Mouse (Mus musculus) ES-E14 (cell line): ENCODE results near the gene Papolb. TPM values are rescaled to one million over a fixed set of nuclear protein-coding genes. Genes with fewer than 3 reads are reported as not detected.

Experiments used
- DNase-seq: peaks from one replicate; pipeline ENCODE4 v3.0.0-alpha.2; 2013; ENCODE audit warnings: low read depth, low spot score
- H3K27ac ChIP-seq: 2 replicates; pipeline ENCODE4 v1.5.1; 2012; ENCODE audit warnings: low read depth, mild to moderate bottlenecking, low read length, moderate library complexity, mixed read lengths; ENCODE audit not compliant: poor library complexity, insufficient read depth, severe bottlenecking
- H3K36me3 ChIP-seq: 2 replicates; pipeline ENCODE4 v1.6.1; 2012; ENCODE audit warnings: mild to moderate bottlenecking, low read length, moderate library complexity, mixed read lengths; ENCODE audit not compliant: control insufficient read depth, poor library complexity, insufficient read depth, severe bottlenecking
- H3K4me1 ChIP-seq, 2 experiments: fragments of 150-350 bp in 1 of 2; sonication (generic) in 1 of 2; 2 replicates each; pipeline ENCODE4 v1.6.1; 2012; ENCODE audit warnings: low read length in 2 of 2, mild to moderate bottlenecking in 1 of 2, mixed read lengths in 1 of 2; ENCODE audit not compliant: control insufficient read depth in 2 of 2, insufficient read depth in 2 of 2, poor library complexity in 1 of 2
- H3K4me3 ChIP-seq, 2 experiments: fragments of 150-350 bp in 1 of 2; sonication (generic) in 1 of 2; 2 replicates each; pipeline ENCODE4 v1.5.1; 2012; ENCODE audit warnings: low read length in 2 of 2, low read depth in 1 of 2, mild to moderate bottlenecking in 1 of 2, mixed read lengths in 1 of 2; ENCODE audit not compliant: insufficient read depth in 1 of 2, poor library complexity in 1 of 2, severe bottlenecking in 1 of 2
- H3K9ac ChIP-seq: 2 replicates; pipeline ENCODE4 v1.6.1; 2012; ENCODE audit warnings: low read depth, mild to moderate bottlenecking, low read length, mixed read lengths; ENCODE audit not compliant: poor library complexity, insufficient read depth, severe bottlenecking
- H3K9me3 ChIP-seq: fragments of 150-350 bp; sonication (generic); 2 replicates; pipeline ENCODE4 v1.6.1; 2012; ENCODE audit warnings: low read depth, mild to moderate bottlenecking, low read length; ENCODE audit not compliant: control insufficient read depth, insufficient read depth
- CHD2 ChIP-seq: IDR thresholded peaks from 2 replicates; pipeline ENCODE4 v1.6.1; 2014; ENCODE audit warnings: mild to moderate bottlenecking, low read depth, low read length, inconsistent platforms
- HCFC1 ChIP-seq: IDR thresholded peaks from 2 replicates; pipeline ENCODE4 v1.6.1; 2012; ENCODE audit warnings: low read length, inconsistent platforms, borderline replicate concordance; ENCODE audit not compliant: insufficient read depth
- MAFK ChIP-seq: IDR thresholded peaks from 2 replicates; pipeline ENCODE4 v1.6.1; 2014; ENCODE audit warnings: mild to moderate bottlenecking, low read depth, low read length, inconsistent platforms; ENCODE audit not compliant: insufficient read depth
- ZC3H11A ChIP-seq: IDR thresholded peaks from 2 replicates; pipeline ENCODE4 v1.6.1; 2012; ENCODE audit warnings: low read depth, mild to moderate bottlenecking, inconsistent platforms, low read length, borderline replicate concordance
- ZNF384 ChIP-seq: IDR thresholded peaks from 2 replicates; pipeline ENCODE4 v1.6.1; 2012; ENCODE audit warnings: low read depth, low read length, inconsistent platforms
- in situ Hi-C, 2 experiments: fragments of 600-800 bp; cut with MboI; formaldehyde crosslinking; loops; one replicate each; pipeline ENCODE4 v1.15.1; 2025; ENCODE audit warnings: low sequenced_read_pairs in 2 of 2, inconsistent platforms in 1 of 2; ENCODE audit not compliant: unreplicated experiment in 2 of 2
- total RNA-seq: library from RNA; depleted of rRNA; stranded (reverse); fragments of 300-350 nt; gene quantifications from 2 replicates; pipeline ENCODE4 v1.2.3, GENCODE M21; 2012

Gene Papolb
- total RNA-seq, 1 experiment = 3.5 TPM

GRCm38 (mm10) chr5:142524711-142525464, 5.0 kb downstream of the Papolb start:
- Histone ChIP-seq H3K4me1 (no peaks in the 10 kb centered on the region), H3K36me3 (peaks cover 3% of the 10 kb centered on the region; the same call in 1 of the 2 replicates), H3K9me3 (no peaks in the 10 kb centered on the region), H3K9ac (no peak overlapping the region), H3K27ac (no peak overlapping the region), H3K4me3 (no peak overlapping the region)
- in situ Hi-C loops = no loop called here
- no peak for TF ChIP-seq ZNF384
- DNase-seq = no peak

- TF ChIP-seq ZC3H11A = no peak
- TF ChIP-seq MAFK = 0 out of 2 replicates have a peak, but pooled peaks have one; percentile 21
- no peak for TF ChIP-seq CHD2
- TF ChIP-seq ZNF384 = no peak
- TF ChIP-seq HCFC1 = no peak
- no peaks in the 10 kb centered on the region; the same call in 1 of the 2 replicates for H3K36me3 ChIP-seq
- no peaks in the 10 kb centered on the region; a peak in 1 of 4 replicates for H3K4me1 ChIP-seq
- H3K9me3 ChIP-seq = no peaks in the 10 kb centered on the region; the same call in 1 of the 2 replicates
- DNase-seq = no peak
- no peak overlapping the region for H3K4me3 ChIP-seq
- H3K9ac ChIP-seq = no peak overlapping the region
- no peak overlapping the region for H3K27ac ChIP-seq
- in situ Hi-C loops = no loop called here
Observed at GRCm38 (mm10) chr5:142521195-142521866, 8.5 kb downstream of the Papolb start.

- Histone ChIP-seq H3K9me3 (no peaks in the 10 kb centered on the region; the same call in 1 of the 2 replicates), H3K27ac (no peak overlapping the region), H3K36me3 (no peaks in the 10 kb centered on the region; the same call in 1 of the 2 replicates), H3K9ac (no peak overlapping the region), H3K4me1 (peaks cover 0 to 2% of the 10 kb centered on the region in 2 experiments; a peak in 1 of 4 replicates), H3K4me3 (no peak overlapping the region)
- in situ Hi-C loops = no loop called here
- no peak for TF ChIP-seq CHD2
- no peak for DNase-seq
Observed at GRCm38 (mm10) chr5:142520360-142520759, 9.5 kb downstream of the Papolb start.

- H3K36me3 ChIP-seq = no peaks in the 10 kb centered on the region; the same call in 1 of the 2 replicates
- no peak overlapping the region for H3K4me3 ChIP-seq
- no peaks in the 10 kb centered on the region; the same call in 1 of the 2 replicates for H3K9me3 ChIP-seq
- DNase-seq = no peak
- no peak overlapping the region for H3K27ac ChIP-seq
- H3K9ac ChIP-seq = no peak overlapping the region
- peaks cover 0 to 2% of the 10 kb centered on the region in 2 experiments; a peak in 1 of 4 replicates for H3K4me1 ChIP-seq
- in situ Hi-C loops = no loop called here
- TF ChIP-seq CHD2 = no peak
- TF ChIP-seq ZC3H11A = no peak
- no peak for TF ChIP-seq MAFK
- no peak for TF ChIP-seq ZNF384
Observed at GRCm38 (mm10) chr5:142518973-142519372, 10.9 kb downstream of the Papolb start.

GRCm38 (mm10) chr5:142512112-142512511, 17.8 kb downstream of the Papolb start:
- Histone ChIP-seq H3K27ac (no peak overlapping the region), H3K9ac (no peak overlapping the region), H3K36me3 (no peaks in the 10 kb centered on the region; the same call in 1 of the 2 replicates), H3K9me3 (no peaks in the 10 kb centered on the region; the same call in 1 of the 2 replicates), H3K4me3 (no peak overlapping the region), H3K4me1 (peaks cover 3 to 10% of the 10 kb centered on the region in 2 experiments; a peak in 3 of 4 replicates)
- no peak for DNase-seq
- in situ Hi-C loops = no loop called here
- TF ChIP-seq MAFK = no peak
- TF ChIP-seq ZNF384 = no peak
- no peak for TF ChIP-seq CHD2
